Mouse (Mus musculus) brain, embryonic 14.5 days (tissue): ENCODE data around the gene Rnpc3. TPM values are rescaled to one million over a fixed set of nuclear protein-coding genes. Genes with fewer than 3 reads are reported as not detected.

Experiments used
- DNase-seq: peaks from one replicate; pipeline ENCODE4 v3.0.0-alpha.2; 2011; ENCODE audit warnings: low read depth
- CTCF ChIP-seq: fragments of 200-500 bp; IDR thresholded peaks from 2 replicates; pipeline ENCODE4 v1.5.1; 2012; ENCODE audit warnings: inconsistent platforms, mild to moderate bottlenecking, moderate library complexity, borderline replicate concordance; ENCODE audit not compliant: insufficient read depth, insufficient read length; ENCODE audit errors: extremely low read depth
- POLR2A ChIP-seq: fragments of 200-500 bp; IDR thresholded peaks from 2 replicates; pipeline ENCODE4 v1.6.1; 2012; ENCODE audit warnings: mild to moderate bottlenecking, inconsistent platforms, borderline replicate concordance; ENCODE audit not compliant: poor library complexity, insufficient read depth, insufficient read length, severe bottlenecking; ENCODE audit errors: extremely low read depth
- polyA plus RNA-seq: library from polyadenylated mRNA; depleted of rRNA; stranded (reverse); fragments of >200 nt; gene quantifications from 2 replicates; pipeline ENCODE4 v1.2.3, GENCODE M21; 2012; rRNA removed

Gene Rnpc3
- polyA plus RNA-seq, 1 experiment: 48.3 TPM

DNA sequence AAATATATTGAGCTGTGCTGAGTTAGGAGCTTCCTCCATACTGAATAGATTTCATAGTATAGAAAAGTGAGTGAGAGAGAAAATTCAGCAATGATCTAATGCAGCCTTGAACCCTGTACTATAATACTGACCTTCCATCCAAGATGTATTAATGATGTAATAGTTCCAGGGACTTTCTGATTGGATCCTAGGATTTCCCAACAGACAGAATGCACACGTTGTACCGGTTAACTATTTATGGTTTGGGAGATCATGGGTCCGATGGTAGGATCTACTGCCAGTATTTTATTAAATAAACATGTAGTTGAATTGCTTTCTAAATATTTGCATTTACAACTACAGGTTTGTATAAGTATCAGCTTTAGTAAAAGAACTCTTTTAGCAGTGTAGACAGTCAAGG is 57.8 kb downstream of the Rnpc3 start:
- no peak for TF ChIP-seq POLR2A
- no peak for TF ChIP-seq CTCF
- no peak for DNase-seq

Other genes with a start within 250 kb of the Rnpc3 start
- gene Amy2a1, start 97.7 kb downstream of the Rnpc3 start, polyA plus RNA-seq: 0.23 TPM in 1 of 2 replicates, not detected in the other
- 43.0 and 52.3 TPM in 2 replicates for gene Amy1, start 23.4 kb downstream of the Rnpc3 start, polyA plus RNA-seq